Mouse (Mus musculus) small intestine, adult 2 months (tissue): ENCODE results near the gene Tctn3.
"Not testable (repeated sequence)": the region's sequence is repeated elsewhere in the genome, so short reads cannot be mapped to it uniquely, and the experiment has no call there.

Experiments
- CTCF ChIP-seq: fragments of 200-500 bp; IDR thresholded peaks from 2 replicates; pipeline ENCODE4 v1.5.1; 2012; ENCODE audit warnings: low read depth, mild to moderate bottlenecking, control low read depth, inconsistent platforms, low read length, moderate library complexity, mixed read lengths; ENCODE audit not compliant: insufficient replicate concordance, insufficient read length; ENCODE audit errors: extremely low read depth
- POLR2A ChIP-seq: fragments of 200-500 bp; IDR thresholded peaks from 2 replicates; pipeline ENCODE4 v1.6.1; 2012; ENCODE audit warnings: low read depth, mild to moderate bottlenecking, control low read depth, inconsistent platforms, low read length, moderate library complexity

DNA sequence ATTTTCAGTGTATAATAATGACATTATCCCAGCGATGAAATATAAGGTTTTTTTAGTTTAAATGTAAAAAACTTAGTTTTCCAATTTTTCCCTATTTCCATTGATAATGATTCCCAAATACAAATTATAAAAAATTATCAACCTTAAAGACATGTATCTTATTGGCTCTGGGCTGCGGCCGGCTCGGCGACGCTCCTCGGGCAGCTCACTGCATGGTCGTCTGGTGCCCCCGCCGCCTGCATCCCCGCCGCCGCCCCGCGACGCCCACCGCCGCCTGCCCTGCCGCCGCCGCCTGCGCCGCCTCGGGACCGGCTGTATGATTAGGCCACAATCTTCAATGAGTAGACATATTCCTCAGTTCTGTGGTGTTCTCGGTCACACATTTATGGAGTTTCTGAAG is 9.6 kb upstream of the Tctn3 start:
- TF ChIP-seq POLR2A, CTCF: not testable (repeated sequence)
